Mouse (Mus musculus): ENCODE measurements around the gene Il17rd. TPM values are rescaled to one million over a fixed set of nuclear protein-coding genes. Genes with fewer than 3 reads are reported as not detected.

Gene Il17rd
- polyA plus RNA-seq, 1 experiment = 6.3 TPM

DNA sequence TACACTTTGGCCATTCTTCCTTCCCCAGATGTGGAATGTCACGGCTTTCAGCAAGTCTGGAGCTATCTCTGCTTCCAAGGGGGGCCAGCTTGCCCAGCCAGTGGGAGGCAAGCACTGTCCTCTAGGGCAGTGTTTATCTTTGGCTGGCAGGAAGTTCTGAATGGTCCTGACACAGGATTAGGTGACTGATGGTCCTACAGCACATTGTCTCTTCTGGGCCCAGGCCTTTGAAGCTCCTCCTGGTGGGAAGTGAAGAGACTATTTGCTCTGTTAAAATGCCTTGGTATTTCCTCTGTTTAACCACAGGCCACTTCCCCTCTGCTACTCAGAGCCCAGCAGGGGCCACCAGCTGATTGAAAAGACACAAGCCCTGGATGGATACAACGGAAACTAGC, 6.2 kb downstream of the Il17rd start:
- no peak for DNase-seq (ENCODE audit: low spot score)

DNA sequence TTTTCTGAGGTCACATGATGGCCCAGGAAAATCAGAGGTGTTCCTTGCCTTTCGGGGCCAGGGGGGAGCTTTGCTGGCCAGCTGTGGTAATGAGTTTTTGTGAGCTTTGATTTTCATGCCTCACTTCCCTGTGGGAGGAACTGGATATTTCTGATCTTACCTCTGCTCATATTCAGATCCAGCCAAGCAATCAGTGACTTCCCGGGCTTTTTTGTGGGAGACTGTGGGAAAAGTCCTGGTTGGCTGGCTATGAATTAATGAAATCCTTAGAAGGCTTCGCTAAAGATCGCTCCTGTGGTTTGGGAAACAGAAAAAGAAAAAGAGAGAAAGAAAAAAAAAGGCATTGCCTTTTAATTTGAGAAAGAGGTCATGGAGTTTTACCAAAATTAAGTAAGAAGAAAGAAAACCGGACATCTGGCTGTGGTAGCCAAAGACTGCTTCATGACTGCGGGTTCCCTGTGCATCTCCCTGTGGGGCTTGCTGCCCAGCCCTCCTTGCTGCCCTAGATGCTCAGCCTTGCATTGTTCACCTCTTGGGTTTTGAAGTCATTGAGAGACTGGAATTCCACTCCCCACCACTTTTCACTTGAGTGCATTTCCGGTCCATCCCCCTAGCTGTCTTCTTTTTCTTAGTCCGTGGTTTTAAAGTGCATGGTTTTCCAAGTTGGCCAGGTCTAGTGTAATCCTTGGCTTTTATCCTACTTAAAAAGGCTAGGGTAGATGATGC, 9.7 kb downstream of the Il17rd start:
- DNase-seq (ENCODE audit: low spot score) = no peak

DNA sequence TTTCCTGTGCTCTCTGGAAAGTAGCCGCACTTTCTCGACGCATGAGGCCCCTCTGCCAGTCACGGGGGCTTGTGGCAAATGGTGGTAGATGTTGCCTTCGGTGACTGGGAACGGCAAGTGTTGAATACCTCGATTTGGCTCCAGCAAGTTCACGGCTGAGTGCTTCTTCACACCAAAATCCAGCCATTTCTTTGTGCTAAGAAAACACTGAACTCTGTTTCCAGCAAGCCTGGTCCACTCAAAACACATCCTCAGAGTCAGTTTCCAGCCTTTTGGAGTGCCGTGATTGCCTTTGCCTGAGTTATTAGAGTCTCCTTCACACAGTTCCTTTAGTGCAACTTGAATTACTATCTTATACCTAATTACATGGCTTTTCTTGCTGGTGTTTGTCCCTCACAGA, 11.3 kb downstream of the Il17rd start:
- DNase-seq (ENCODE audit: low spot score) = no peak

DNA sequence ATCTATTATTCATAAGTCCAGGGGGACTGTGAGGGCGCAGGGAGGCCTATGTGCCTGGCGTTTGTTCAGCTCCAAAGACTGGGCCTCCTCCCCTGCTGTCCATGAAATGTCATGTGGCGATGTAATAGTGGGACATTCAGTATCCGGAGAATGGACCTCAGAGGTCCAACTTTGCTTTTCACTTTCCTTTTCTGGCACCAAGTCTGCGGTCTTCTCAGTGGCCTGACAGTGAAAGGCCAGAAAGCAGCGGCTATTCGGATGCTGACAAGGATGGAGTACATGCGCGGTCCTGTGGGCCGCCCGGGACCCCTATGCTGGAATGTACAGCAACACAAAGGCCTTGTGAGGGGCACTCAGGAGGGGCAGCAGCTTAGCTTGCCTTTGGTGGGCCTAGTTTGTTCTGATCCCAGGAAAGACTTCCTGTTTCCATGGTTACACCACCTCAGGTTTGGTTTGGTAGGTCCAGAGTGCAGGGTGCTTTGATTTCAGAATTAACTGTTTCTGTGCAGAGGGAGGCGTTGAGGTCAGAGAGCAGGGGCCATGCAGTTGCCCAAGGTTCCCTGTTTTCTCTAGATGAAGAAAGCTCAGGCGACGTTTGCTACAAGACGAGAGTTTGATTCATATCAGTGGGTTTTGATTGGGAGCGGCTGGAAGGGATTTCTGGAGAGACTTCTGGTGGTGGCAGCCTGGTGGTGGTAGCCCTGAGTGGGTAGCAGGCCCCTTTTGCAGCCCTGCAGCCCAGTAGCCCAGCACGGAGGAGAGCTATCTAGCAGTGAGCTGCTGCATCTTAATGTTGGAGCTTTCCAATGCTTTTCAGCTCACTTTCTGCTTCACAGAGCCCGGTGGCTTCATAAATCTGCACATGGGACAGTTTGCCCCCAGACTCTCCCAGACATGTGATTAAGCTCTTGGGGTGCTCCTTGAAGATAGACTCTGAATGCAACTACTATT, 12.1 kb downstream of the Il17rd start:
- no peak for DNase-seq (ENCODE audit: low spot score)

DNA sequence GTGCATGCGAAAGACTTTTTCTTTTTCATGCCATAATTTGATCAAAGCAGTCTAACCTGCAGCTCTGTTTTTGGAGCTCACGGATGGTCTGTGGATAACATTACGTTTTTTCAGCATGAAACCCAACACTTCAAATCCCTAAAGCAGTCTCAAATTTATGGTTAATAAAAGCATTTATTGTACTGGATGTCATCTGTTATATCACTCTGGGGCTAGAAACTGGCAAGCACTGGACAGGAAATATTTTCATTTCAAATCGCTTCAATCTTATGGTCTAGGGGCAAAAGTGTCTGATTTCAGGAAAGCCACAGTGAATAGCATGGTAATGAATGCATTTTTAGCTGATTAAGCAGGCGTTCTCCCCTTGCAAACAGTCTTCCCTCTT, 12.8 kb downstream of the Il17rd start:
- DNase-seq (ENCODE audit: low spot score) = no peak

DNA sequence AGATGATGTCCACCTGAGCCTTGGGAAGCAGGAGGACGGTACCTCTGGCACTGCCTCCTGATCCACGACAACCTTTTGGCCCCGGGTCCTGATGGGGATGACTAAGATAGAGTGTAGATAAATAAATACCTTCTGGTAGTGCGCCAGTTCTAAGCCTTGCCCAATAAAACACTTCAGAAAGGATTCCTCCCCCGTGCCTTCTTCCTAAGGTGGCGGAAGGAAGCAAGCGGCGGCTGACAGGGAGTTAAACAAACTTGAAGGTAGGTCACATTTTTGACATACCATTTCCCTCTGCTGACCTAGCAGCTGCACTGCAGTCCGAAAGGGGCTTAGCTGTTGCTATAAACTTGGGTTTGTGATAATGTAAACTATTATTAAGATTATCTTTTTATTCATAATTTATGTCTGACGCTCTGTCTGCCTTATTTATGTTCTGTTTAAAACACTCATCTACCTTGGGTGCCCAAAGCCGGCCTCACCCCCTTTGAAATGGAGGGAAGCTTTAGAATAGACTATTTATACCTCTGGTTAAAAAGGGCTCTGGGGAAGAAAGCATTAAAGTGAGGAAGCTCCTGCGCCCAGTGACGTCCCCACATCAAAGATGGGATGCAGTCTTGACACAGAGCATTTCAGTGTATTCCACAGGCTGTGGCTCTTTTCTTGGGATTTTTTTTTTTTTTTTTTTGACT, 19.9 kb downstream of the Il17rd start:
- no peak for DNase-seq (ENCODE audit: low spot score)

DNA sequence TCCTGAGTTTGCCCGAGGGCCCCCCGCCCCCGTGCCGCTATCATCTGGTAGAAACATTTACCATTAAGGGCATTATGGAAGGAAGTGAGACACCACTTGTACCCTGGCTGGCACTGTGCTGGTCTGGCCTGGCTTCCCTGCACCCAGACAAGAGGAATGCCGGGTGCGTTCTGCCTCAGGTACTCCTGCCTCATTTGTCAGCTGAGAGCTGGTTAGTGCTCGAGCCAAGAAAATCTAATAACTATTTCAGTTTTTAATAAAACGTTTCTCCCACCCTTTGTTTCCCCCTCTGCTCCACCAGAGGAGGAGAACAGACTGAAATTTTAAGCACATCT, 20.4 kb downstream of the Il17rd start:
- DNase-seq (ENCODE audit: low spot score) = no peak

DNA sequence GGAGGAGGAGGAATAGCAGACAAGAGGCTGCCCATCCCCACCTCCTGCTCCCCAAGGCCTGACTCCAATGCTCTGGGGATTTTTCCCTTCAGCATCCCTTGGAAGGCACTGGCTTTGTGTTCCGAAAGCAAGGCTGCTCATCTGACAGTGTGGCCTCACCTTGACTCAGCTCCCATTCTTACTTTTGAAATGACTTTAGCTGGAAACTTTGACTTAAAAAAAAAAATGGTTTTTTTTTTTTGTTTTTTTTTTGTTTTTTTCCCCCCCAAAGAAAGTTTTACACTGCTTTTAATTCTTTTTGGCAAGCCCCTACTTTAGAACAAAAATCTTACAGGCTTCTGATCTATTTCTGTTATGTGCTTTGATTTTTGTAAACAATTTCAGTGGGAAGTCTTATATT, 24.6 kb downstream of the Il17rd start:
- DNase-seq (ENCODE audit: low spot score) = no peak

DNA sequence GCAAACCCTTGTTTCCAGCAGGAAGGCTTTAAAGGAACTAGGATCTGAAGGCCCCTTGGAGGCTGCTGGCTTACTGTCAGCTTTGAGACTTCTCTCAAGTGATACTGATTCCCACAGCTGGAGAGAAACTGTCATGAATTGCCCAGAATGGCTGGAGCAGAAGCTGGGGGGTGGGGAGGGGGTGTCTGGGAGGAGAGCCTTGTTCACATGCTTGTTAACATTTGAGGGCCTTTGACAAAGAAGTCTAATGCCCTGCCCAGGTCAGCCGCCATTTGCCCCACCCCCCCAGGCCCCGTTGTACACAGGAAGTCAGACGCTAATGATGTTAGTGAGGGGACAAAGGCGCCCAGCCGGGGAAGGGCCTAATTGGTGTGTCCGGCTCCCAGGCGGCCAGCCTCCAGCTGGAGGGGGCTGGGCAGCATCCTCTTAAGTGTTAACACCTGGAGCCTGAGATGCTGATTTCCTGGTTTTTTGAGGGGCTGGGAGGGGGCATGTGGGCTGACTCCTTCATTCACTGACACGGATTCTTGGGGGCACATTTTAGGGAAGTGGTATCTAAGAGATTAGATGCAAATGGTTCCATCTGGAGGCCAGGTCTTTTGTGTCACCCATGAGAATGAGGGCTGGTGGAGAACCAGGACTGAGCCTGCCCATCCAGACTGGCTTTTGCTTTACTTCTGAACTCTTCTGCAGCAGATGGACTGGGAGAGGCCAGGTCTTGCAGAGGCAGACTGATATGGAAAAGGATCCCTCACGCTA, 27.6 kb downstream of the Il17rd start:
- DNase-seq (ENCODE audit: low spot score) = no peak

DNA sequence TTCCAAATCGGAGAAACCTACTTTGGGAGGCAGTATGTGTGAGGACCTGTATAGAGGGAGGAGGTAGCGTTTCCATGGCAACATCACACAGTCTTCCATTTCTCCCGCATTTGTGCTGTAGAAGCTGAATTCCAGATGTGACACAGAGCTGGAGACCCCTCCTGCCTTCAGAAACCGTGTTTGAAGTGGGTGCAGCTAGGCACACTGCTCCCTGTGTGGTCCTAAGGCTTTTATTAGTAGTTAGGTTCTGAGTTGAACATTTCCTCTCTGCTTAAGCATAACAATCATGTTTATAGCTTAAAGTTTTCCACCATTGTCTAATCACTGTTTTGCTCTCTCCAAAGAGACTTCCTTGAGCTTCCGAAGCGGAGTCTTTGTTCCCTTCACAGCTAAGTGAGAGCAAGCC, 29.1 kb downstream of the Il17rd start:
- no peak for DNase-seq (ENCODE audit: low spot score)

DNA sequence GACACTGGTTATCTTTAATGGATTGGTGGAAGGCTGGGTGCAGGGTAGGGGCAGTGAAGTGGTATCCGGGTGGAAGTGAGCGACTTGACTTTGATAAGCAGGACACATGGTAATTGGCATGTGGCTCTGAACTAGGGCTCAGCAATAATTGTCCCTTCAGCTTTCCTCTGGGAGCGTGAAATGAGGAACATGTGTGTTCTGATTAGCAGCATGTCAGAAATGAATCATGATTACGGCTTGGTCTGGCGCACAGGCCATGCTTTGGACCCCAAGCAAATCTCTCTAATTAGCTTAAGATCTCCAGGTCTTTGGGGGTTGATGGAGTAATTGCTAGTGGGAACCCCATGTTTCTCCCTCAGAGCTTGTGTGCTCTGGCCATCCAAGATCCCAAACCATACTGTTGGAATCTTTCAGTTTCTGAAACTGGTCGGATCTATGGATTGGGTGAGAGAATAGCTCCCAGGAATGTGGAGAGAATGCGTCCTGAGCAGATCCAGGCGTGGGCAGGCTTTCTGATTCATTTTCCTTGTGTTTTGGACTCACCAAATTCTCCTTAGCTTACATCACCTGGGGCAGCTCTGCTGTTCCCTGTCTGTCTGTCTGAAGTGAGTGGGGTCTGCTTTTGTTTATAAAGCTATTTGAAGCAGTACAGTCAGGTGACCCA, 30.8 kb downstream of the Il17rd start:
- DNase-seq (ENCODE audit: low spot score) = no peak

DNA sequence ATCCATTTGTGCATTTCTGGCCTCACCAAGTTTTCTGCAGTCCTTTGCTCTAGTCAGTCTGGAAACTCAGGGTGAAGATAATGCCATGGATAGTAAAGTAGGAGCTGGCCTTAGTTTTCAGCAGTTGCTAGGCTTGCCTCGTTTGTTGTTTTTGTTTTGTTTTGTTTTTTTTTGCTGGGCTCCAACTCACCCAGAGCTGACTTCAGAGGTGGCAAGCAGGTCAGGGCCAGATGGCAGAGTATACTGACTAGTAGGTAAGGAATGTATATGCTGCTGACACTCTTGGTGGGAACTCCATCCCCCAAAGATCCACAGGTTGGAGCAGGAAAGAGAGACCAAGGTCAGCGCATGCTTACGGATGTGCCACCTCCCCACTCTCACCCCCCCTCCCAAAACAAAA, 31.4 kb downstream of the Il17rd start:
- no peak for DNase-seq (ENCODE audit: low spot score)

DNA sequence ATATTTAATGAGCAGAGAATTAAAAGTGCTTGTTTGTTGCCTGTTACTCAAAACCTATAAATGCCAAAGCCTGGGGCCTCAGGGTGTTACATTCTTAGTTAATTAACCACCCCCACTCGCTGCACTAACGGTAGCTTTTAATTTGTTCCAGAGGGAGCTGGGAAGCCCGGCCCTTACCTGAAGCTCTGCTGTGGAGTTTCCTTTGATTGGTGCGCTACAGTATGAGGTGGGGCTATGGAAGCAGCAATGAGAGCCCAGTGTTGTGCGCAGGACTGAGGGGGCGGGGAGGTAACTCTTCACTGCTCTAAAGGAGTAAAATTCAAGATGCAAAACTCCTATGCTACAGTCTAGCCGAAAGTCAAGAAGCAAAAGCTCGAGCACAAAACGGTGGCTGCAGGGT, 32.0 kb downstream of the Il17rd start:
- DNase-seq (ENCODE audit: low spot score) = no peak

DNA sequence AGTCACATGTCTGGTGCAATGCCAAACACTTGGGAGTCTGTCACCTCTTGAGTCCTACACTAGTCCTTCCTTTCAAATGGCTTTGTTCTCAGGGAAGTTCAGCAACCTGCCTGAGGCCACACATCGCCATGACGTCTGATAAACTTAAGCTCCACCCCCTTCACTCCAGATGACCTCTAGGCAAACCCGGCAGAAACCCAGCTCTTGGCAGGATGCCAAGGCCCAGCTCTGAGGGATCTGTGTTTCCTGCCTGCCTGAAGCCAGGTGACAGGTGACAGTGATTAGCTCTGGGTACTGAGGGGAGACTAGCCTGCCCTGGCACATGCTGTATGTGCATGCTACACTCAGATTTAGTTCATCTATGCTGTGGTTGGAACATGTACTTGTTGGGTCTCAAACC, 33.2 kb downstream of the Il17rd start:
- DNase-seq (ENCODE audit: low spot score) = peak; percentile 46

DNA sequence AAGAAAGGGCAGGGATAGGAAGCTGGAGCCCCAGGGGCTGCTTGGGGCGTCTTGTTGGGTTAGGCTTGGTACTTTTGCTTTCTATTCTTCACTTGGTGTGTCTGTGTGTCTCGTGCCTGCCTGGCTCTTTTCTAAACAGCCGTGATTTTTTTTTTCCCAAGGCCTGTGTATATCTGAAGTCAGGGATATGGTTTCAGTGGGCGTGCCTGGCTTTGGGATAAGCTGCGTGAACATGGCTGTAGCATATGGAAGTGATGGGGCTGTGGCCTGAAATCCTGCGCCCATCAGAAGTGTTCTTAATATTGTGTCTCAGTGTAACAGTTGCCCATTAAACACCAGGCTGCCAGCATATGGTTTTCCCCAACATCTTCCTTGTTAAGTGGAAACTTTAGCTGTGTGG, 36.3 kb downstream of the Il17rd start:
- DNase-seq (ENCODE audit: low spot score) = no peak

DNA sequence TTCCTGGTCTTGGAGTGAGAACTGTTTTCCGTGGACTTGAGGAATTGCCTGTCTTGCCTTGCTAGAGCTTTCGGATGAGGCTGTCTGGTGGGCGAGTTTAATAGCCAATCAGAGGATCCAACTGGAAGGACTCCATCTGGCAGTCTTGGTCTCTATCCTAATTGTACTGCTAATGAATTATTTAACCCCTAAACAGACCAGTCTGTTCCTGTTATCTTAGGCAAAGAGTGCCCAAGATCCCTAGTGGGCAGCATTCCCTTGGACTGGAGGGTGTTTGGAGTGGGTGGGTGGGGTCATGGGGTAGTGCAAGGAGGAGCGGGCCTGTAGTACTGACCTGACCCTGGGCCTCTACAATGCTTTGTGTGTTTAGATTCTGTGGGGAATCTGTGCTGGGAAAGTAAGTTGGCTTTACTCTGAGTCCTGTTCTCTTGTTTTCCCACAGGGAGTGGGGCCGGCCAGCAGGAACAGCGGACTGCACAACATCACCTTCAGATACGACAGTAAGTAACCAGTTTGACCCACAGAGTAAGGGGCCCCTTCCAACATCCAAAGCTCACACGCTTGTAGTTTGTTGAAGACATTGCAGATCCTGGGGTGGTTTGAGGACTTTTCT, 37.3 kb downstream of the Il17rd start:
- no peak for DNase-seq (ENCODE audit: low spot score)

DNA sequence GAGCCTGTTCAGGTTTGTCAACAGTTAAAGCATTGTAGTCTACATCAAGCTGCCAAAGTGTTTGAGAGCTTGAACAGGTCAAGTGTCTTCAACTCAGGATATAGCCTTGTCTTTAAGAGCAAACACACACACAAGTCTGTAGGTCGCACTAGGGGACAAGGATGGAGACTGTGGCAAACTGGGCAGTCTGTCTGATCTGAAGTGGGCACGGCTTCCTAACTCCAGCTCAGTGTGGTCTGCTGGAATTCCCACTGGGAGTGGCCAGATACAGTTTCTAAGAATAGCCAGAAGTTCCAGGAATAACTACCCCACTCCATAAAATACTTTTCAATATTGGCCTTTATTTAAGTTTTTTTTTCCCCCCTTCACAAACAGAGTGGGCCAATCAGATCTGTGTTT, 37.8 kb downstream of the Il17rd start:
- DNase-seq (ENCODE audit: low spot score) = no peak

DNA sequence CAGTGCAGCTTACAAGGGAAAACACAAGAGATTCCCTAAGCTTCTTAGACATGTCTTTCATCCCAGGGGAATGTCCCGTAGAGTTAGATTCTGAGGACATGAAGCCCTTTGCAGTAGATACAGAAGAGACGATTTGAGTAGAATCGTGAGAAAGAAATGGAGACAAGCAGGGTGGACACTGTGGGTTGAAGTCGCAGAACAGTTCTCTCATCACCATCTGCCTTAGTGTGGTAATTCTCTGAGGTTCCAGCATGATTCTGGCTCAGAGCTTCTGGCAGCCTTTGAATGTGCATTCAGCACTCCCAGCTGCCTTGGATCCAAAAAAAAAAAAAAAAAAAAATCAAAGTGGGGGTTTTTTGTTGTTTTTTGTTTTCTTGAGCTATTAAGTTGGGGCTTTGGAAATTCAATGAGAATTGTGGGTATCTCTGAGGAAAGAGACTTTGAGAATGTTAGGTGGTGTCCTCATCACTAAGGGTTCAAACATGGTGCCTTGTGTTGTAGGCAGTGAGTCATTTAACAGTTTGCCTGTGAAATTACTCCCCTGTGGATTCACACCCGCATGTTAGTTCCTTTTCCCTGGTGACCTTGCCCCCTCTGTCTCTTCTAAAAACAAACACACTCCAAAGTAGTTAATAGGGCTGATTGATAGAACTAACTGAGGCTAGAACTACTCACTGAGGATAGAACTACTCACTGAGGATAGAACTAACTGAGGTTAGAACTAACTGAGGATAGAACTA, 43.0 kb downstream of the Il17rd start:
- DNase-seq (ENCODE audit: low spot score) = no peak

DNA sequence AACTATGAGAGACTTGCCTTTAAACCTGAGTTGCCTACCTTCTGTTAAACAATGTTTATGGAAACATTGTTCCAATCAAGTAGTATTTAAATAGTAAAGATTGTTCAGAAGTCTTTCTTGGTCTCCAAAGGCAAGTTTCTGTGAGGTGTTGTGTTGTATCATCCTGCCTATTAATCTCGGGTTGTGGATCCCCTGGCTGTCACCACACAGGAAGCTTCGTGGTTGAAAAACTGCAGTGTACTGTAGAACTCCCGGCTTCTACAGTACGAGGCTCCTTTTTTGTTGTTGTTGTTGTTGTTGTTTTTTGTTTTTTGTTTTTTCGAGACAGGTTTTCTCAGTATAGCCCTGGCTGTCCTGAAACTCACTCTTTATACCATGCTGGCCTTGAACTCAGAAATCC, 46.7 kb downstream of the Il17rd start:
- no peak for DNase-seq (ENCODE audit: low spot score)

DNA sequence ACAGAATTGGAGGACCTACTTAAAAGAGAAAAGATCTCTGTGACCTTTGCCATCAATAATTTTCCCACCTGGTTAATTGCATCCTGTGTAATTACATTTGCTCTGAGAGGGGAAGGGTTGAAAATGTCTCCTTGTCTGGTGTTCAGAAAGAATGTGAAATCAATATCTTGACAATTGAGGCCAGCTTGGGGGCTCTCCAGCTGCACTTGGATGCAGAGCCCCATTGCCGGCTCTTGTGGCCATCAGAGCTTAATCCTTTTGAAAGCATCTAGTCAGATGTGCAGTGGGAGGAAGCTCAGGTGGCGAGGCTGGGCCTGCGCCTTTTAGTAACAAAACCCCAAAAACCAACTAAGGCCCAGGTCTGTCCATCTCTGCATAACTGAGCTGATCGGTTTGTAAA, 47.3 kb downstream of the Il17rd start:
- DNase-seq (ENCODE audit: low spot score) = no peak

Measured in urinary bladder, adult 2 months (tissue).